Mouse (Mus musculus) MEL (cell line): ENCODE results near the gene Tmem17. TPM values are rescaled to one million over a fixed set of nuclear protein-coding genes. Genes with fewer than 3 reads are reported as not detected.

Experiments
- DNase-seq: peaks from one replicate; pipeline ENCODE4 v3.0.0; 2011; ENCODE audit warnings: low read depth, low spot score
- H3K27ac ChIP-seq: 2 replicates; pipeline ENCODE4 v1.5.1; 2012; ENCODE audit warnings: low read depth, mild to moderate bottlenecking, control low read depth, low read length, moderate library complexity; ENCODE audit not compliant: control insufficient read depth
- H3K27me3 ChIP-seq, 2 experiments: fragments of 150-350 bp in 1 of 2; sonication (generic) in 1 of 2; 2 replicates each; pipeline ENCODE4 v1.6.1; 2012; ENCODE audit warnings: low read length in 2 of 2, mild to moderate bottlenecking in 2 of 2, improper control_type of control experiment in 1 of 2, moderate library complexity in 1 of 2; ENCODE audit not compliant: insufficient read depth in 2 of 2, control insufficient read depth in 1 of 2
- H3K36me3 ChIP-seq, 2 experiments: 2 replicates each; pipeline ENCODE4 v1.6.1; 2012 to 2014; ENCODE audit warnings: low read length in 2 of 2, improper control_type of control experiment in 1 of 2, inconsistent platforms in 1 of 2, mild to moderate bottlenecking in 1 of 2; ENCODE audit not compliant: insufficient read depth in 2 of 2, control insufficient read depth in 1 of 2
- H3K4me1 ChIP-seq, 2 experiments: fragments of 150-350 bp in 1 of 2; sonication (generic) in 1 of 2; 2 replicates each; pipeline ENCODE4 v1.6.1; 2012; ENCODE audit warnings: low read length in 2 of 2, improper control_type of control experiment in 1 of 2, mild to moderate bottlenecking in 1 of 2; ENCODE audit not compliant: insufficient read depth in 2 of 2, control insufficient read depth in 1 of 2
- H3K4me3 ChIP-seq, 2 experiments: fragments of 150-350 bp in 1 of 2; sonication (generic) in 1 of 2; 2 replicates each; pipeline ENCODE4 v1.5.1; 2012; ENCODE audit warnings: low read depth in 2 of 2, low read length in 2 of 2, mild to moderate bottlenecking in 2 of 2, moderate library complexity in 2 of 2, control low read depth in 1 of 2, improper control_type of control experiment in 1 of 2; ENCODE audit not compliant: control insufficient read depth in 1 of 2, insufficient read depth in 1 of 2
- H3K79me2 ChIP-seq: 2 replicates; pipeline ENCODE4 v1.6.1; 2012; ENCODE audit warnings: mild to moderate bottlenecking, low read length, moderate library complexity; ENCODE audit not compliant: control insufficient read depth, poor library complexity, insufficient read depth
- H3K9ac ChIP-seq: 2 replicates; pipeline ENCODE4 v1.6.1; 2012; ENCODE audit warnings: low read depth, mild to moderate bottlenecking, control low read depth, low read length, moderate library complexity; ENCODE audit not compliant: control insufficient read depth, poor library complexity, severe bottlenecking
- H3K9me3 ChIP-seq: fragments of 150-350 bp; sonication (generic); replicated peaks from 2 replicates; pipeline ENCODE4 v1.6.1; 2012; ENCODE audit warnings: mild to moderate bottlenecking, low read length, improper control_type of control experiment, moderate library complexity; ENCODE audit not compliant: insufficient read depth
- CHD1 ChIP-seq: IDR thresholded peaks from 2 replicates; pipeline ENCODE4 v1.6.1; 2012; ENCODE audit warnings: low read depth, mild to moderate bottlenecking, inconsistent platforms, low read length, improper control_type of control experiment
- CHD2 ChIP-seq: IDR thresholded peaks from 2 replicates; pipeline ENCODE4 v1.6.1; 2011; ENCODE audit warnings: low read length, improper control_type of control experiment
- CTCF ChIP-seq, 3 experiments: IDR thresholded peaks in 2 of 3; conservative IDR thresholded peaks in 1 of 3; 2 replicates each; pipeline ENCODE4 v1.5.1; 2011 to 2012; ENCODE audit warnings: low read length in 3 of 3, low read depth in 2 of 3, mild to moderate bottlenecking in 2 of 3, improper control_type of control experiment in 1 of 3, inconsistent platforms in 1 of 3, mixed read lengths in 1 of 3, moderate library complexity in 1 of 3; ENCODE audit not compliant: control insufficient read depth in 1 of 3, insufficient read depth in 1 of 3, poor library complexity in 1 of 3, severe bottlenecking in 1 of 3
- E2F4 ChIP-seq: IDR thresholded peaks from 2 replicates; pipeline ENCODE4 v1.6.1; 2011; ENCODE audit warnings: low read depth, low read length, improper control_type of control experiment, borderline replicate concordance
- GATA1 ChIP-seq: IDR thresholded peaks from 2 replicates; pipeline ENCODE4 v1.6.1; 2011; ENCODE audit warnings: low read depth, low read length, improper control_type of control experiment
- HCFC1 ChIP-seq: IDR thresholded peaks from 2 replicates; pipeline ENCODE4 v1.6.1; 2012; ENCODE audit warnings: low read depth, mild to moderate bottlenecking, inconsistent platforms, low read length, improper control_type of control experiment, moderate library complexity
- MAFK ChIP-seq: IDR thresholded peaks from 2 replicates; pipeline ENCODE4 v1.6.1; 2011; ENCODE audit warnings: low read depth, mild to moderate bottlenecking, low read length, improper control_type of control experiment, borderline replicate concordance
- MAZ ChIP-seq: IDR thresholded peaks from 2 replicates; pipeline ENCODE4 v1.6.1; 2012; ENCODE audit warnings: low read depth, mild to moderate bottlenecking, inconsistent platforms, low read length, improper control_type of control experiment
- MEF2A ChIP-seq: IDR thresholded peaks from 2 replicates; pipeline ENCODE4 v1.6.1; 2014; ENCODE audit warnings: low read depth, mild to moderate bottlenecking, inconsistent platforms, low read length, improper control_type of control experiment; ENCODE audit not compliant: poor library complexity, insufficient replicate concordance, severe bottlenecking; ENCODE audit errors: extremely low read depth
- MXI1 ChIP-seq: IDR thresholded peaks from 2 replicates; pipeline ENCODE4 v1.6.1; 2011; ENCODE audit warnings: mild to moderate bottlenecking, low read depth, low read length, improper control_type of control experiment
- MYB ChIP-seq: IDR thresholded peaks from 2 replicates; pipeline ENCODE4 v1.6.1; 2011; ENCODE audit warnings: mild to moderate bottlenecking, low read depth, low read length, improper control_type of control experiment
- MYC ChIP-seq: IDR thresholded peaks from 2 replicates; pipeline ENCODE4 v1.6.1; 2011; ENCODE audit warnings: low read depth, mild to moderate bottlenecking, low read length, improper control_type of control experiment, moderate library complexity
- NRF1 ChIP-seq: IDR thresholded peaks from 2 replicates; pipeline ENCODE4 v1.6.1; 2014; ENCODE audit warnings: low read depth, mild to moderate bottlenecking, inconsistent platforms, low read length, improper control_type of control experiment, moderate library complexity; ENCODE audit not compliant: poor library complexity, insufficient read depth, severe bottlenecking
- POLR2AphosphoS5 ChIP-seq: IDR thresholded peaks from 2 replicates; pipeline ENCODE4 v1.6.1; 2012; ENCODE audit warnings: low read depth, borderline replicate concordance, mild to moderate bottlenecking, inconsistent platforms, low read length, moderate library complexity, mixed read lengths
- SMC3 ChIP-seq: IDR thresholded peaks from 2 replicates; pipeline ENCODE4 v1.6.1; 2011; ENCODE audit warnings: low read depth, low read length, improper control_type of control experiment
- TAL1 ChIP-seq: IDR thresholded peaks from 2 replicates; pipeline ENCODE4 v1.6.1; 2012; ENCODE audit warnings: mild to moderate bottlenecking, inconsistent platforms, low read length, moderate library complexity, mixed read lengths
- TCF12 ChIP-seq: IDR thresholded peaks from 2 replicates; pipeline ENCODE4 v1.6.1; 2014; ENCODE audit warnings: low read depth, mild to moderate bottlenecking, inconsistent platforms, low read length, improper control_type of control experiment, moderate library complexity
- USF2 ChIP-seq, 2 experiments: IDR thresholded peaks; 2 replicates each; pipeline ENCODE4 v1.6.1; 2011 to 2012; ENCODE audit warnings: improper control_type of control experiment in 2 of 2, low read length in 2 of 2, borderline replicate concordance in 1 of 2, inconsistent platforms in 1 of 2, low read depth in 1 of 2, mild to moderate bottlenecking in 1 of 2; ENCODE audit not compliant: insufficient read depth in 1 of 2
- ZMIZ1 ChIP-seq: IDR thresholded peaks from 2 replicates; pipeline ENCODE4 v1.6.1; 2012; ENCODE audit warnings: low read depth, mild to moderate bottlenecking, inconsistent platforms, low read length, improper control_type of control experiment, moderate library complexity
- polyA plus RNA-seq, 2 experiments: library from polyadenylated mRNA; stranded (reverse) in 1 of 2; unstranded in 1 of 2; fragments of >175 nt in 1 of 2; fragments of >200 nt in 1 of 2; gene quantifications; 2 replicates each; pipeline versions ENCODE4 v1.2.1 to v1.2.4; 2012; ENCODE audit warnings: low replicate concordance in 2 of 2, low read depth in 1 of 2; ENCODE audit not compliant: insufficient read length in 2 of 2, insufficient read depth in 1 of 2, missing spikeins in 1 of 2
- total RNA-seq: library from RNA; depleted of rRNA; stranded (reverse); fragments of 300-350 nt; gene quantifications from 2 replicates; pipeline ENCODE4 v1.2.3, GENCODE M21; 2012

Tmem17 gene
- total and polyA plus RNA-seq, 3 experiments: not detected

GRCm38 (mm10) chr11:22499396-22499795 lies 12.5 kb upstream of the Tmem17 start:
- H3K4me1 ChIP-seq: no peaks in the 10 kb centered on the region
- H3K27me3 ChIP-seq: 0 out of 4 replicates have a peak, but pooled peaks cover 0 to 1% of the 10 kb centered on the region in 2 experiments
- no peak overlapping the region for H3K9ac ChIP-seq

GRCm38 (mm10) chr11:22499886-22500285 lies 12.0 kb upstream of the Tmem17 start:
- Histone ChIP-seq H3K27me3 (0 out of 4 replicates have a peak, but pooled peaks cover 0 to 1% of the 10 kb centered on the region in 2 experiments), H3K79me2 (no peaks in the 10 kb centered on the region), H3K9me3 (no peaks in the 10 kb centered on the region), H3K9ac (no peak overlapping the region), H3K4me3 (no peak overlapping the region), H3K4me1 (no peaks in the 10 kb centered on the region), H3K27ac (no peak overlapping the region), H3K36me3 (no peaks in the 10 kb centered on the region)
- TF ChIP-seq NRF1 (no peak), TAL1 (no peak), MYC (no peak), MAFK (no peak)
- no peak for DNase-seq

More at GRCm38 (mm10) chr11:22499396-22499795, 12.5 kb upstream of the Tmem17 start:
- no peak for DNase-seq
- Histone ChIP-seq H3K79me2 (no peaks in the 10 kb centered on the region), H3K36me3 (no peaks in the 10 kb centered on the region), H3K9me3 (no peaks in the 10 kb centered on the region), H3K4me3 (no peak overlapping the region), H3K27ac (no peak overlapping the region)
- TF ChIP-seq CHD2: no peak
- TF ChIP-seq CHD1: no peak
- no peak for TF ChIP-seq GATA1
- no peak for TF ChIP-seq MEF2A
- no peak for TF ChIP-seq NRF1
- no peak for TF ChIP-seq POLR2AphosphoS5
- TF ChIP-seq CTCF (IDR thresholded peaks at IDR 0.05 in 2 of 3, conservative IDR thresholded peaks at IDR 0.05 in 1 of 3; ENCODE audit: control insufficient read depth in 1 of 3, insufficient read depth in 1 of 3, low read depth in 2 of 3, low read length in 3 of 3, poor library complexity in 1 of 3, severe bottlenecking in 1 of 3): no peak
- no peak for TF ChIP-seq TCF12
- TF ChIP-seq TAL1: no peak
- no peak for TF ChIP-seq MXI1
- no peak for TF ChIP-seq USF2 (IDR thresholded peaks at IDR 0.05; ENCODE audit: borderline replicate concordance in 1 of 2, insufficient read depth in 1 of 2, low read depth in 1 of 2, low read length in 2 of 2)
- TF ChIP-seq SMC3: no peak
- TF ChIP-seq E2F4: no peak
- TF ChIP-seq ZMIZ1: no peak
- no peak for TF ChIP-seq HCFC1
- TF ChIP-seq MYB: no peak
- TF ChIP-seq MAZ: no peak
